Mouse (Mus musculus): ENCODE data around the gene Iqcf5. TPM values are rescaled to one million over a fixed set of nuclear protein-coding genes. Genes with fewer than 3 reads are reported as not detected.
"Not testable (repeated sequence)": the region's sequence is repeated elsewhere in the genome, so short reads cannot be mapped to it uniquely, and the experiment has no call there.

Gene Iqcf5
- polyA plus RNA-seq, 1 experiment from 2014 or later, result not detected

DNA sequence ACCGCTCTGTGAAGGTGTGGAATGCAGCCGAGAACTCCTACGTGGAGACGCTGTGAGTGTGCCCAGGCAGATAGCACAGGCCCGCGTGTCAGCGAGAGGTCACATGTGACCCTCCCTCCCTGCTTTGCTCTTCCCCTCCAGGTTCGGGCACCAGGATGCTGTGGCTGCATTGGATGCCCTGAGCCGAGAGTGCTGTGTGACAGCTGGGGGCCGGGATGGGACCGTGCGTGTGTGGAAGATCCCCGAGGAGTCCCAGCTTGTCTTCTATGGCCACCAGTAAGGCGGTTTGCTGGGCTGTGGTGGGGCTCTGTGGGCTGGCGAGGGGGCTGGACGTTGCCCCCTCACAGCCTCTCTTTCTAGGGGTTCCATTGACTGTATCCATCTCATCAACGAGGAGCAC, 30.8 kb upstream of the Iqcf5 start:
- H3K9me3 ChIP-seq (replicated peaks), result no peaks in the 10 kb centered on the region
- WGBS, result 95% methylated on average over 17 of the region's 17 CpGs
- H3K4me1 ChIP-seq, result no peaks in the 10 kb centered on the region
- H3K4me3 ChIP-seq, result no peak overlapping the region
- no peak overlapping the region for H3K4me2 ChIP-seq (replicated peaks)
- H3K36me3 ChIP-seq, result peaks cover 63% of the 10 kb centered on the region
- H3K27ac ChIP-seq, result no peak overlapping the region
- ATAC-seq (ENCODE audit: low FRiP score), result no peak
- H3K27me3 ChIP-seq, result no peaks in the 10 kb centered on the region
- no peak overlapping the region for H3K9ac ChIP-seq

DNA sequence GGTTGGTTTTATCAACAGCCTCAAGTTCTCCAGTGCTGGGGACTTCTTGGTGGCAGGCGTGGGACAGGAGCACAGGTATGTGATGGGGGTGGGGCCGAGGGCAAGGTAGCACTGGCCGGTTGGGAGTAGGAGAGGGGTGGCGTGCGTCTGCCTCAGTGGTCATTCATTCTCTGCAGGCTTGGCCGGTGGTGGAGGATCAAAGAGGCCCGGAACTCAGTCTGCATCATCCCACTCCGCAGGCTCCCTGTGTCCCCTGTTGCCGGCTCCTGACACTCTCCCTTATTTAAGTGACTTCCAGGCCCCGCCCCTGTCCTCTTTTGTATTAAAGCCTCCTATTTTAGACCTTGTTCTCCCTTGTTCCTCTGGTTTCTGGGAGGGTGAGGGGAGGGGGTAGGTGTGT, 29.3 kb upstream of the Iqcf5 start:
- 85% methylated on average over 10 of the region's 10 CpGs for WGBS
- no peak overlapping the region for H3K27ac ChIP-seq
- no peaks in the 10 kb centered on the region for H3K9me3 ChIP-seq (replicated peaks)
- no peak overlapping the region for H3K9ac ChIP-seq
- peaks cover 60% of the 10 kb centered on the region for H3K36me3 ChIP-seq
- H3K4me2 ChIP-seq (replicated peaks), result no peak overlapping the region
- no peak for ATAC-seq (ENCODE audit: low FRiP score)
- H3K4me3 ChIP-seq, result no peak overlapping the region
- no peaks in the 10 kb centered on the region for H3K4me1 ChIP-seq
- no peaks in the 10 kb centered on the region for H3K27me3 ChIP-seq

DNA sequence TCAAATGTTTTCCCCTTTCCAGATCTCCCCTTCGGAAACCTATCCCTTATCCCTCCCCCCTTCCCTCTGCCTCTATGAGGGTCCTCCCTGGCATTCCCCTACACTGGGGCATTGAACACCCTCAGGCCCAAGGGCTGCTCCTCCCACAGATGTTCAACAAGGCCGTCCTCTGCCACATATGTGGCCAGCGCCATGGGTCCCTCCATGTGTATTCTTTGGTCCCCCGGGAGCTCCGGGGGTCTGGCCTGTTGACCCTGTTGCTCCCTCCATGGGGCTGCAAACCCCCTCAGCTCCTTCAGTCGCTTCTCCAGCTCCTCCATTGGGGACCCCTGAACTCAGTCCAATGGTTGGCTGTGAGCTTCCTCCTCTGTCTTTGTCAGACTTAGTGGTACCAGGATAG, 26.8 kb upstream of the Iqcf5 start:
- H3K4me2 ChIP-seq (replicated peaks); H3K4me1 ChIP-seq; H3K27ac ChIP-seq; H3K9me3 ChIP-seq (replicated peaks); H3K9ac ChIP-seq; ATAC-seq (ENCODE audit: low FRiP score); H3K27me3 ChIP-seq; H3K4me3 ChIP-seq: not testable (repeated sequence)
- peaks cover 38% of the 10 kb centered on the region for H3K36me3 ChIP-seq
- 87% methylated on average over 6 of the region's 6 CpGs for WGBS

DNA sequence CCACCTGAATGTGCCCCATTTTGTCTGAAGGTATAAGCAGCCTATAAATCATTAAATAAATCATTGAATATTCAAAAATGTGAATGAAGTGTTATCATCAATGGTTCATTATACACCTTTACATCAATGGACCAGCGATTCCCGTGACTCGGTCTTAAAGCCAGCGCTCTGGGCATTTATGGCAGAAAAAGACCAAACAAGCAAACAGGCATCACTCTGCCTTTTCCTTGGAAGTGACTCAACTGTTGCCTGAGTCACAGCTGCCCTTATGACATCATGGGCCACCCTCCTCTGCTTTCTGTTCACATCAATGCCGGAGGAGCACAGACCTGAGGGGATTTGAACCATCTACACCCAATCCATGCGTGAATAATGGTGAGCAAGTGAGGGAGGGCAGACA, 14.7 kb upstream of the Iqcf5 start, which contains the start of gene Iqcf1:
Gene Iqcf1, plus strand, starts transcription at position 301 of the 400 bp plus-strand sequence.
- WGBS, result 95% methylated on average over 6 of the region's 6 CpGs
- Histone ChIP-seq H3K36me3 (no peaks in the 10 kb centered on the region), H3K27me3 (no peaks in the 10 kb centered on the region), H3K9me3 (replicated peaks) (no peaks in the 10 kb centered on the region), H3K4me1 (no peaks in the 10 kb centered on the region), H3K4me3 (no peak within 1 kb of the TSS), H3K27ac (no peak within 1 kb of the TSS), H3K4me2 (replicated peaks) (no peak within 1 kb of the TSS), H3K9ac (no peak within 1 kb of the TSS)
- ATAC-seq (ENCODE audit: low FRiP score), result no peak

DNA sequence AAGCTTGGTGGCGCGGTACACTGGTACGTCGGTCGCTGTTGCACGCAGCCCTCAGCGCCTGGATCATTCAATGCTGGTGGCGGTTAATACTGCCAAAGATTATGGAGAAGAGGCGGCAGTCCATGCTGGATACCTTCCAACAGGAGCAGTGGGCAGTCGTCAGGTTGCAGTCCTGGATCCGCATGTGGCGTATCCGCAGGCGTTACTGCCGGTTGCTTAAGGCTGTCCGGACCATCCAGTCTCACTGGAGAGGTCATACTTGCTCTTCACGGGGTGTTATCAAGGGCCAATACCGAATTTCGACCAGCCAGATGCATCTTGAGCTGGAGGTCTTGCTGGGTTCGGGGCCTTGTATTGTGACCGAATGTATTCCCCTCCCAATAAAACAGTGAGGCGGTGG, 12.5 kb upstream of the Iqcf5 start:
- ATAC-seq (ENCODE audit: low FRiP score), result no peak
- Histone ChIP-seq H3K4me3 (no peak overlapping the region), H3K4me1 (no peaks in the 10 kb centered on the region), H3K36me3 (no peaks in the 10 kb centered on the region), H3K27ac (no peak overlapping the region), H3K9me3 (replicated peaks) (no peaks in the 10 kb centered on the region), H3K9ac (no peak overlapping the region), H3K4me2 (replicated peaks) (no peak overlapping the region), H3K27me3 (no peaks in the 10 kb centered on the region)
- 87% methylated on average over 22 of the region's 22 CpGs for WGBS

DNA sequence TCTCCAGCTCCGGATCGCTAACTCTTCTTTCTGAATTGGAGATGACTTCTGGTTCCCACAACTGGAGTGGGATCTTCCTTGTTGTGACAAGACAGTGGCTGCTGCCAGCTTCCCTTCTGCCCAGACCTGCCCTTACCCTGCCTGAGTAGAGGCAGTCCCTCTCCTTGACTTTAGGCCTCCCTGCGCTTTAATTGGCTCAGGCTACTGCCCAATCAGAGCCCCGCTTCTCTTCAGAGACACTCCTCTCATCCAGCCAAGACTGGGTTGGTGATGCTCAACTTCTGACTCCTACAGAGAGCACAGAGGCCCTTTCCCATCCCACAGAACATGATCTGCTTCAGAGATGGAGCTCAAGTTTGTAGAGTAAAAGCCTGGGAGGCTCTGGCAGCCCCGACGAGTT, 10.1 kb upstream of the Iqcf5 start:
- Histone ChIP-seq H3K36me3 (no peaks in the 10 kb centered on the region), H3K4me2 (replicated peaks) (no peak overlapping the region), H3K27ac (no peak overlapping the region), H3K4me1 (no peaks in the 10 kb centered on the region), H3K9me3 (replicated peaks) (no peaks in the 10 kb centered on the region), H3K4me3 (no peak overlapping the region), H3K9ac (no peak overlapping the region), H3K27me3 (no peaks in the 10 kb centered on the region)
- WGBS, result 73% methylated on average over 6 of the region's 6 CpGs
- no peak for ATAC-seq (ENCODE audit: low FRiP score)

DNA sequence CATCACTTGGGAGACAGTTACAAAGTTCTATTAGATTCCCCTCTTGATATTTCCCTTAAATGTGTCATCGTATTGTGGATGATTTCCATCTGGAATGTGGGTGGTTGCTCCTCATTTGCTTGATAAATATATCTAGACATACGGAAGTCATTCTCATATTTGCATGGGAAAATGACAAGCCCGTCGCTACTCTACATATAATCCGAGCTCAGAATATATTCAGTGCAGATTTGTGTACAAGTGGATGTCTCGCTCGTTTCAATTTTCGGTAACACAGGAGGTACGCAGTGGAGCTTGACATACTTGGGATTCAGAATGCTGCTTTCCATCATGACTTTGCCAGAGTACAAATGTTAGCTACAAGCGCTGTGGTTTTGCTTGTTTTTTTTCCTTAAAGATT, 5.0 kb upstream of the Iqcf5 start:
- no peaks in the 10 kb centered on the region for H3K36me3 ChIP-seq
- no peaks in the 10 kb centered on the region for H3K27me3 ChIP-seq
- no peaks in the 10 kb centered on the region for H3K4me1 ChIP-seq
- H3K4me3 ChIP-seq, result no peak overlapping the region
- no peak for ATAC-seq (ENCODE audit: low FRiP score)
- H3K4me2 ChIP-seq (replicated peaks), result no peak overlapping the region
- no peak overlapping the region for H3K9ac ChIP-seq
- H3K27ac ChIP-seq, result no peak overlapping the region
- no peaks in the 10 kb centered on the region for H3K9me3 ChIP-seq (replicated peaks)
- WGBS, result 93% methylated on average over 10 of the region's 10 CpGs

DNA sequence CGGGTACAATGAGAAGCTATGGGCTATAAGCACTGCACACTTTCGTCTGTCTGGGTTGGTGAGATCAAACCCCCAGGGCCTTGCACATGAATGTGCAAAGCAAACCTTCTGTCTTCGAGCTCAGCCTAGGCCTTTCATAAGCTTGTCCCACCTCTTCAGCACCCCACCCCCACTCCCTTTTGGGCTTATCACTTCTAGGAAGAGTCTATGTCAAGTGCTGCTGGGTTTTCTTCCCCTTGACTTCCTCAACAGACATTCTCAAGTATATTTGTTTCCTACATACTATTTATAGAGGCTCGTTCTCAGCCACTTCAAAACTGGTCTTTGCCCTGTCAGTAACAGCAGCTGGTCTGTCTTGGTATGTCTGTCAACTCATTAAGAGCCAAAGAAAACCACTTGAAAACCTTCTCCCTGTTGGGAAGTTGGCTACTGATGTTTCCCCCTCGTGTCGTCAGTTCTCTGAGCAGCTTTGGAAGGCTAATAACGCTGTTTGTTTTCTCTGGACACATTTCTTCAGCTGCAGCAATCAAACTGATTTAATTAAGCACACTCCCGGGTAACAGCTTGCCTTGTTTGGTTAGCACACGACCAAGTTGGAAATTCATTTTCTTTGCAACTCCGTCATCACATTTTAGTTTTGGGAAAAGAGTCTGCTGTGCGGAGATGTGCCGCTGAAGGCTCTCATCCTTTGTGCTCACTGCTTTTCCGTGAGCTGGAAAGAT, 1.5 kb upstream of the Iqcf5 start:
- H3K9ac ChIP-seq, result no peak overlapping the region
- H3K27ac ChIP-seq, result no peak overlapping the region
- ATAC-seq (ENCODE audit: low FRiP score), result no peak
- no peaks in the 10 kb centered on the region for H3K27me3 ChIP-seq
- WGBS, result 73% methylated on average over 13 of the region's 13 CpGs
- H3K4me3 ChIP-seq, result no peak overlapping the region
- H3K4me2 ChIP-seq (replicated peaks), result no peak overlapping the region
- H3K4me1 ChIP-seq, result no peaks in the 10 kb centered on the region
- no peaks in the 10 kb centered on the region for H3K36me3 ChIP-seq
- no peaks in the 10 kb centered on the region for H3K9me3 ChIP-seq (replicated peaks)

DNA sequence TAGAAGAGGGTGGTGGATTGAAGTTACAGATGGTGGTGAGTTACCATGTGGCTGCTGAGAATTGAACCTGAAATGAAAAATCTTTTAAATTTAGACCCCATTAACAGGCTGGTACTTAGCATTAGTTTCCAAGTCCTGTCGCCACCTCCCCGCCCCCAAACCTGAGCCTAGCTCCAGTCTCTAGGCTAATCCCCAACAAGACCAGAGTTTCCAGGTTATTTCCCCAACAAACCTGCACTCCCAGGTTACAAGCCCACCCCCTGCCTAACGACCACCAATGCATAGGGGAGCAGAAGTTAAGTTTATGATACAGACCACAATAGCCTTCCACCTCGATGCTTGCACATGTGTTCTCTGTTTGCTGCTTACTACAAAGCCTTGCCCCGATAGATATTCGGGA, 807 bp upstream of the Iqcf5 start:
- H3K4me2 ChIP-seq (replicated peaks), result no peak overlapping the region
- no peak for ATAC-seq (ENCODE audit: low FRiP score)
- H3K9ac ChIP-seq, result no peak overlapping the region
- H3K36me3 ChIP-seq, result no peaks in the 10 kb centered on the region
- no peak overlapping the region for H3K4me3 ChIP-seq
- no peaks in the 10 kb centered on the region for H3K27me3 ChIP-seq
- no peaks in the 10 kb centered on the region for H3K4me1 ChIP-seq
- H3K9me3 ChIP-seq (replicated peaks), result no peaks in the 10 kb centered on the region
- no peak overlapping the region for H3K27ac ChIP-seq
- 77% methylated on average over 6 of the region's 6 CpGs for WGBS

DNA sequence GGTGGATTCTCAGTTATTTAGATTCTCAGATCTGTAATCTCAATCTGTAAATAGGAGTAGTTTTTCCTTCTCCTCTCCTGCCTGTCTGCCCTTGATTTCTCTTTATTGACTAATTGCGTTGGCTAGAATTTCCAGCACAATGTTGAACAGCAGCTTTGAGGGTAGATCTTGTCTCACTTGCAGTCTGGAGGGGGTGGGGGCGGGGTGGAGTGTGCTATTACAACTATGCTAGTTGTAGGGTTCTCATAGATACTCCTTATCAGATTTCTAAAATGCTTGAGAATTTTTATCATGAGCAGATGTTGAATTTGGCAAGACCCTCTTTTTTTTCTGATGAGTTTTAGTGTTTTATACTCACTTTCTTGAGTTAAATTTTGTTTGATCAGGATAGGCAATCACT, 5.1 kb downstream of the Iqcf5 start:
- no peak overlapping the region for H3K4me3 ChIP-seq
- H3K9ac ChIP-seq, result no peak overlapping the region
- WGBS, result 76% methylated on average over 2 of the region's 2 CpGs
- ATAC-seq (ENCODE audit: low FRiP score), result no peak
- no peaks in the 10 kb centered on the region for H3K36me3 ChIP-seq
- H3K4me1 ChIP-seq, result no peaks in the 10 kb centered on the region
- H3K9me3 ChIP-seq (replicated peaks), result no peaks in the 10 kb centered on the region
- H3K27me3 ChIP-seq, result no peaks in the 10 kb centered on the region
- no peak overlapping the region for H3K4me2 ChIP-seq (replicated peaks)
- no peak overlapping the region for H3K27ac ChIP-seq

DNA sequence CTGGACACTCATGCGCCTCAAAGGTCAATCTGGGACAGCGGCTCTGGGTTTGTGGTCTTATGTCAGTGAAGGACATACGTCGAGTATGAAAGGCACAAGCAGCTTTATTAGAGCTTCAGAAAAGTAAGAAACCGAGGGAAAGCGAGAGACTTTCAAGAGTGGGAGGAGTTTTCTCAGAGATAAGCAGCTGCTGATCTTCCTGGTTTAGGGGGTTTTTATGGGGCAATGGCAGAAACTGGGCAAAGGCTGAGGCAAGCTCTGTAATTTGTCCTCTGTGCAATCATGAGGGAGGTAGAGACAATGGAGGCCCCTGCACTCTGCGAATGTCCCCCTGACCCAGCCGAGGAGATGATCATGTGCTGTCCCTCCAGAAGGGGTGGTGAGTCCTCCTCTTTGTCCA, 5.5 kb downstream of the Iqcf5 start:
- ATAC-seq (ENCODE audit: low FRiP score), result no peak
- 83% methylated on average over 8 of the region's 8 CpGs for WGBS
- H3K4me2 ChIP-seq (replicated peaks), result no peak overlapping the region
- no peaks in the 10 kb centered on the region for H3K4me1 ChIP-seq
- H3K9ac ChIP-seq, result no peak overlapping the region
- H3K27me3 ChIP-seq, result no peaks in the 10 kb centered on the region
- H3K4me3 ChIP-seq, result no peak overlapping the region
- no peaks in the 10 kb centered on the region for H3K36me3 ChIP-seq
- H3K9me3 ChIP-seq (replicated peaks), result no peaks in the 10 kb centered on the region
- no peak overlapping the region for H3K27ac ChIP-seq

DNA sequence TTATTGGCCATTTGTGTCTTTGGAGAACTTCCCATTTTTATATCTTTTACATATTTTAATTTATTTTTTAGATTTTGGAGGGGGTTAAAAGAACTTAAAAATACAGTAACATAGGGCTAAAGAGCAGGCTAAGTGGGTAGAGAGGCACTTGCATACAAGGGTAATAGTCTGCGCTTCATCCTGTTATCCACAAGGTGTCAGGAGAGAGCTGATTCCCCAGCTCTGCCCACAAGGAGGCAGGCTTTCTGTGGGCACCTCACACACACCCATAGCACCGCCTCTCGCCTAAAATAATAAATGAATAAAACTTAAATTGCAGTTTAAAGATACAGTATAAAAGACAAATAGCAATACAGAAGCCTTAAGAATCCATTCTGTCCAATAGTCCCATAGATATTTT, 17.5 kb downstream of the Iqcf5 start:
- no peaks in the 10 kb centered on the region for H3K27me3 ChIP-seq
- H3K4me1 ChIP-seq, result no peaks in the 10 kb centered on the region
- no peak for ATAC-seq (ENCODE audit: low FRiP score)
- WGBS, result 38% methylated on average over 3 of the region's 3 CpGs
- H3K9me3 ChIP-seq (replicated peaks), result no peaks in the 10 kb centered on the region
- H3K9ac ChIP-seq, result no peak overlapping the region
- no peak overlapping the region for H3K4me3 ChIP-seq
- H3K27ac ChIP-seq, result no peak overlapping the region
- H3K4me2 ChIP-seq (replicated peaks), result no peak overlapping the region
- H3K36me3 ChIP-seq, result no peaks in the 10 kb centered on the region

DNA sequence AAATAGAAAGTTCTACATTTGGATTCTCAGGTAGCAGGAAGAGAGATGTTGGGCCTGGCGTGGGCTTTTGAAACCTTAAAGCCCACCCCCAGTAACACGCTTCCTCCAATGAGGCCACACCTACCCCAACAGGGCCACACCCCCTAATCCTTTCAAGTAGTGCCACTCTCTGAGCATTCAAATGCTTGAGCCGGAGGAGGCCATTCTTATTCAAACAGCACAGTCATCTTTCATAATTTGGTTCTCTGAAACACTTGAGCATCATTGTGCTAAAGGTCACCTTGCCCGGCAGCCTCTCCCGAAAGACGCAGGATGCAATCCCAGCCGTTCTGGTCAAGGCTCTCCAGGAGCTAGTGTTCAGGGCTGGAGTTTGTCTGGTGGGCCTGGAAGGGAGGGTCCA, 19.9 kb downstream of the Iqcf5 start:
- no peaks in the 10 kb centered on the region for H3K36me3 ChIP-seq
- WGBS, result 95% methylated on average over 7 of the region's 7 CpGs

More for the DNA sequence above, 19.9 kb downstream of the Iqcf5 start:
- no peak overlapping the region for H3K4me2 ChIP-seq (replicated peaks)
- no peaks in the 10 kb centered on the region for H3K9me3 ChIP-seq (replicated peaks)
- no peak overlapping the region for H3K9ac ChIP-seq
- H3K4me1 ChIP-seq, result no peaks in the 10 kb centered on the region
- H3K27ac ChIP-seq, result no peak overlapping the region
- no peak overlapping the region for H3K4me3 ChIP-seq
- H3K27me3 ChIP-seq, result no peaks in the 10 kb centered on the region
- ATAC-seq (ENCODE audit: low FRiP score), result no peak
